In the genomic region with DNA sequence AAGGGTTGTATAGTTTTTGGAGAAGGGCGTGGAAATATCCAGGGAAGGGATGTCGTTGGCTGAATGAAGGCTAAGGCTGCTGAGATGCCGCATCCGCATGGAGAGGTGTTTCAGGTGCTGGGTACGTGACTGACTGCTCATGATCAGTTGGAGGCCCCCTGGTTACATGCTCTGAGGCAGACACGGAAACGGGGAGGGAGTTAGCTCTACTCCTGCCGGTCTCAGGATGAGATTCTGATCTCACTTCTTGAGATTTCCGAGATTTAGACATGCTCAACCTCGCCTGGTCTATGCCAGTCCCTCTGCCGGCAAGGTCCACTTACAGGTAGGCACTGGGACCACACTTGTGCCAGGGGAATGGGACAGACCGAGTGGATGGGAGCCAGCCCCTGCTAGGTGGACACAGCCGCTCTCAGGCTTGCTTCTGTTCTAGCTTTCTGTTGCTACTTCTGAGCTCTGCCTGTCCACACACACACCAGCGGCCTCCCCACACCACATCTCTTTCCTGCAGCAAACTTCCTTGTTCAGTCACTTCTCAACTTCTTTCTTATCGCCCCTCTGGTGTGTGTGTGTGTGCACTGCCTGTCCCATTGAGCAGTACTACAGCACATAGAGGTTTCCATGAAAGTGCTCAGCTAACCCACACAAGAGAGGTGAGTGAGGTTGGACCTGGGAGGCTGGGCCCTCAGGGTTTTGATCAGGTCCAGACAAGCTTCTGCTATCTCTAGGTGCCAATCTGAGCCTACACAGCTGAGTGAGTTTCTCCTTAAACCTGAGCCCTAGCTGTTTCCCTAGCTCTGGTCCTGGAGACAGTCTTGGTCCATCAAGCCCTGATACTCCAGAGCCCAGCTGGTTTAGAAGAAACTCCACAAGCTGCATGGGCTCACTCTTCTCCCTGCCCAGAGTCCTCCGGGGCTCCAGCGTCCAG, we compare ENCODE assay signal across 9 mouse cellular contexts. TPM values are rescaled to one million over a fixed set of nuclear protein-coding genes. Genes with fewer than 3 reads are reported as not detected.
DNase-seq lines count a peak whose midpoint lies in the region; ATAC-seq and TF ChIP-seq lines count a peak whose summit lies in the region.
"Had no signal": no experiment of that assay in that cellular context is flagged by ENCODE, and none has a peak within 500 bp of the region (broad histone marks: within the 10 kb centered on the region; RNA-seq: fewer than 3 reads in every experiment).

No protein-coding gene starts in this region.

- H3K27ac ChIP-seq in neural tube, embryonic 11.5 days (ENCODE audit: low read depth, low read length) = peak overlapping the region; percentile 70; the same call in 1 of the 2 replicates
- H3K27ac ChIP-seq in cortical plate, adult 2 months (ENCODE audit: insufficient read depth, low read length) = 0 out of 2 replicates have a peak overlapping the region, but pooled peaks have one; percentile 4
- H3K27ac ChIP-seq in kidney, postnatal 0 days = peak overlapping the region; percentile 64
- H3K27ac ChIP-seq in heart, embryonic 11.5 days (ENCODE audit: low read depth, low read length) = no peak overlapping the region

- no peaks in the 10 kb centered on the region for H3K9me3 ChIP-seq in neural tube, embryonic 11.5 days (ENCODE audit: control insufficient read depth, low read length)
- H3K9me3 ChIP-seq in kidney, postnatal 0 days (replicated peaks; ENCODE audit: low read length) = no peaks in the 10 kb centered on the region
- H3K9me3 ChIP-seq in heart, embryonic 11.5 days (replicated peaks; ENCODE audit: control insufficient read depth, low read length) = no peaks in the 10 kb centered on the region

- no peak for TF ChIP-seq CTCF in cortical plate, adult 2 months (IDR thresholded peaks at IDR 0.05; ENCODE audit: extremely low read depth, insufficient read depth, low read length)
- no peak for TF ChIP-seq CTCF in kidney, postnatal 0 days (IDR thresholded peaks at IDR 0.05; ENCODE audit: low read depth)

- 83% methylated on average over 17 of the region's 17 CpGs for WGBS in neural tube, embryonic 11.5 days
- 69% methylated on average over 17 of the region's 17 CpGs for WGBS in kidney, postnatal 0 days
- WGBS in heart, embryonic 11.5 days (ENCODE audit: insufficient replicate concordance) = 69% methylated on average over 17 of the region's 17 CpGs

- no peaks in the 10 kb centered on the region for H3K27me3 ChIP-seq in neural tube, embryonic 11.5 days (ENCODE audit: control insufficient read depth, insufficient read depth, low read length)
- no peaks in the 10 kb centered on the region for H3K27me3 ChIP-seq in kidney, postnatal 0 days (ENCODE audit: insufficient read depth, low read length)
- H3K27me3 ChIP-seq in splenic B cell, adult 2 months (ENCODE audit: control insufficient read depth, insufficient read depth, low read length, poor library complexity, severe bottlenecking) = no peaks in the 10 kb centered on the region
- peaks cover 15% of the 10 kb centered on the region for H3K27me3 ChIP-seq in heart, embryonic 11.5 days (ENCODE audit: control insufficient read depth, insufficient read depth, low read length)

- peaks cover 27% of the 10 kb centered on the region for H3K4me1 ChIP-seq in neural tube, embryonic 11.5 days (ENCODE audit: control insufficient read depth, insufficient read depth, low read length)
- H3K4me1 ChIP-seq in cortical plate, adult 2 months (ENCODE audit: control insufficient read depth, insufficient read depth, low read length) = peaks cover 8% of the 10 kb centered on the region
- peaks cover 32% of the 10 kb centered on the region for H3K4me1 ChIP-seq in kidney, postnatal 0 days (replicated peaks; ENCODE audit: insufficient read depth, low read length)
- peaks cover 28% of the 10 kb centered on the region for H3K4me1 ChIP-seq in heart, embryonic 11.5 days (ENCODE audit: control insufficient read depth, insufficient read depth, low read length)

- no peak overlapping the region for H3K9ac ChIP-seq in neural tube, embryonic 11.5 days (ENCODE audit: low read length)
- no peak overlapping the region for H3K9ac ChIP-seq in kidney, postnatal 0 days (ENCODE audit: low read depth, low read length)
- no peak overlapping the region for H3K9ac ChIP-seq in heart, embryonic 11.5 days (ENCODE audit: low read depth, low read length)

- H3K4me3 ChIP-seq in neural tube, embryonic 11.5 days (ENCODE audit: low read depth, low read length) = no peak overlapping the region
- H3K4me3 ChIP-seq in cortical plate, adult 2 months (ENCODE audit: insufficient read depth, low read length) = no peak overlapping the region
- H3K4me3 ChIP-seq in kidney, postnatal 0 days (replicated peaks; ENCODE audit: low read depth, low read length) = no peak overlapping the region
- no peak overlapping the region for H3K4me3 ChIP-seq in heart, embryonic 11.5 days (ENCODE audit: low read depth, low read length)
- H3K4me3 ChIP-seq: erythroblast, embryonic 14.5 days had no signal

- ATAC-seq in neural tube, embryonic 11.5 days (ENCODE audit: insufficient read depth, low FRiP score, low TSS enrichment) = no peak
- ATAC-seq in kidney, postnatal 0 days (replicated peaks; ENCODE audit: low FRiP score, low read depth) = peak; percentile 33; the same call in 1 of the 2 replicates
- no peak for ATAC-seq in heart, embryonic 11.5 days (replicated peaks; ENCODE audit: insufficient number of reproducible peaks, low FRiP score, low TSS enrichment)

- TF ChIP-seq POLR2A in cortical plate, adult 2 months (IDR thresholded peaks at IDR 0.05; ENCODE audit: extremely low read depth, insufficient read depth, low read length) = no peak

- H3K4me2 ChIP-seq in neural tube, embryonic 11.5 days (ENCODE audit: low read depth) = no peak overlapping the region
- H3K4me2 ChIP-seq in kidney, postnatal 0 days (ENCODE audit: low read length) = no peak overlapping the region
- no peak overlapping the region for H3K4me2 ChIP-seq in heart, embryonic 11.5 days

- H3K36me3 ChIP-seq in neural tube, embryonic 11.5 days (ENCODE audit: control insufficient read depth, insufficient read depth, low read length) = no peaks in the 10 kb centered on the region; the same call in 1 of the 2 replicates
- no peaks in the 10 kb centered on the region for H3K36me3 ChIP-seq in kidney, postnatal 0 days (ENCODE audit: insufficient read depth, low read length)
- H3K36me3 ChIP-seq in splenic B cell, adult 2 months (ENCODE audit: control insufficient read depth, insufficient read depth, low read length, poor library complexity, severe bottlenecking) = peaks cover 6% of the 10 kb centered on the region
- no peaks in the 10 kb centered on the region for H3K36me3 ChIP-seq in heart, embryonic 11.5 days (ENCODE audit: control insufficient read depth, insufficient read depth, low read length)

- no peak for DNase-seq in neural tube, embryonic 11.5 days (ENCODE audit: low spot score)
- no peak for DNase-seq in neural tube, embryonic 10.5 days (ENCODE audit: extremely low spot score, low spot score)
- DNase-seq in kidney, postnatal 0 days (ENCODE audit: low spot score) = no peak
- peak; percentile 35 for DNase-seq in splenic B cell, adult 2 months (ENCODE audit: low read depth, low spot score)
- DNase-seq in heart, adult 18-20 months = no peak
- DNase-seq: thymus, postnatal 25 days had no signal

RNA-seq across cellular contexts. Expression of a gene that starts 44.8 kb away (rescaled TPM):
- polyA plus RNA-seq in neural tube, embryonic 11.5 days (2014; fragmentation: Nextera tagmentation; extraction: Ambion mirVana) = 36.3 and 39.7 TPM in 2 replicates
- 13.3 and 13.5 TPM in 2 replicates for polyA plus RNA-seq in cortical plate, adult 2 months (2012; rRNA removed)
- polyA plus RNA-seq in kidney, postnatal 0 days (2015; fragmentation: Nextera tagmentation; extraction: Ambion mirVana) = 24.5 and 28.6 TPM in 2 replicates
- 16.3 and 18.5 TPM in 2 replicates for polyA plus RNA-seq in heart, embryonic 11.5 days (2014; fragmentation: Nextera tagmentation; extraction: Ambion mirVana)
- total RNA-seq in heart, adult 18-20 months (2021) = 1 to 10 TPM; 7.2 to 9.7 TPM
- polyA plus RNA-seq: erythroblast, embryonic 14.5 days had no signal
